Mouse (Mus musculus): ENCODE data around the gene Sfpq.

GRCm38 (mm10) chr4:126986768-126987167, 34.4 kb upstream of the Sfpq start:
- TF ChIP-seq ZKSCAN1 (IDR thresholded peaks at IDR 0.05; ENCODE audit: borderline replicate concordance, low read depth, low read length) (no peak), CTCF (conservative IDR thresholded peaks at IDR 0.05 in 1 of 2, IDR thresholded peaks at IDR 0.05 in 1 of 2; ENCODE audit: low read depth in 2 of 2, low read length in 2 of 2) (peak in 1 of 2 experiments; percentile 35; a peak in 2 of 4 replicates), MYC (IDR thresholded peaks at IDR 0.05; ENCODE audit: low read depth, low read length) (no peak), EP300 (IDR thresholded peaks at IDR 0.05; ENCODE audit: low read length) (no peak), USF1 (IDR thresholded peaks at IDR 0.05; ENCODE audit: low read depth, low read length) (no peak), UBTF (IDR thresholded peaks at IDR 0.05; ENCODE audit: low read depth, low read length) (no peak), POLR2A (IDR thresholded peaks at IDR 0.05; ENCODE audit: low read depth, low read length) (no peak)
